Mouse (Mus musculus) MEL (cell line): Measurements from ENCODE around the gene H2-DMa. TPM values are rescaled to one million over a fixed set of nuclear protein-coding genes. Genes with fewer than 3 reads are reported as not detected.
A peak's percentile ranks its signal among the peaks of the same experiment; 100 is the strongest.

Experiments used
- DNase-seq: peaks from one replicate; pipeline ENCODE4 v3.0.0; 2011; ENCODE audit warnings: low read depth, low spot score
- H3K27ac ChIP-seq: 2 replicates; pipeline ENCODE4 v1.5.1; 2012; ENCODE audit warnings: low read depth, mild to moderate bottlenecking, control low read depth, low read length, moderate library complexity; ENCODE audit not compliant: control insufficient read depth
- H3K27me3 ChIP-seq, 2 experiments: fragments of 150-350 bp in 1 of 2; sonication (generic) in 1 of 2; 2 replicates each; pipeline ENCODE4 v1.6.1; 2012; ENCODE audit warnings: low read length in 2 of 2, mild to moderate bottlenecking in 2 of 2, improper control_type of control experiment in 1 of 2, moderate library complexity in 1 of 2; ENCODE audit not compliant: insufficient read depth in 2 of 2, control insufficient read depth in 1 of 2
- H3K36me3 ChIP-seq, 2 experiments: 2 replicates each; pipeline ENCODE4 v1.6.1; 2012 to 2014; ENCODE audit warnings: low read length in 2 of 2, improper control_type of control experiment in 1 of 2, inconsistent platforms in 1 of 2, mild to moderate bottlenecking in 1 of 2; ENCODE audit not compliant: insufficient read depth in 2 of 2, control insufficient read depth in 1 of 2
- H3K4me1 ChIP-seq, 2 experiments: fragments of 150-350 bp in 1 of 2; sonication (generic) in 1 of 2; 2 replicates each; pipeline ENCODE4 v1.6.1; 2012; ENCODE audit warnings: low read length in 2 of 2, improper control_type of control experiment in 1 of 2, mild to moderate bottlenecking in 1 of 2; ENCODE audit not compliant: insufficient read depth in 2 of 2, control insufficient read depth in 1 of 2
- H3K4me3 ChIP-seq, 2 experiments: fragments of 150-350 bp in 1 of 2; sonication (generic) in 1 of 2; 2 replicates each; pipeline ENCODE4 v1.5.1; 2012; ENCODE audit warnings: low read depth in 2 of 2, low read length in 2 of 2, mild to moderate bottlenecking in 2 of 2, moderate library complexity in 2 of 2, control low read depth in 1 of 2, improper control_type of control experiment in 1 of 2; ENCODE audit not compliant: control insufficient read depth in 1 of 2, insufficient read depth in 1 of 2
- H3K79me2 ChIP-seq: 2 replicates; pipeline ENCODE4 v1.6.1; 2012; ENCODE audit warnings: mild to moderate bottlenecking, low read length, moderate library complexity; ENCODE audit not compliant: control insufficient read depth, poor library complexity, insufficient read depth
- H3K9ac ChIP-seq: 2 replicates; pipeline ENCODE4 v1.6.1; 2012; ENCODE audit warnings: low read depth, mild to moderate bottlenecking, control low read depth, low read length, moderate library complexity; ENCODE audit not compliant: control insufficient read depth, poor library complexity, severe bottlenecking
- H3K9me3 ChIP-seq: fragments of 150-350 bp; sonication (generic); replicated peaks from 2 replicates; pipeline ENCODE4 v1.6.1; 2012; ENCODE audit warnings: mild to moderate bottlenecking, low read length, improper control_type of control experiment, moderate library complexity; ENCODE audit not compliant: insufficient read depth
- BHLHE40 ChIP-seq: IDR thresholded peaks from 2 replicates; pipeline ENCODE4 v1.6.1; 2012; ENCODE audit warnings: low read depth, mild to moderate bottlenecking, inconsistent platforms, low read length, improper control_type of control experiment, borderline replicate concordance
- CHD1 ChIP-seq: IDR thresholded peaks from 2 replicates; pipeline ENCODE4 v1.6.1; 2012; ENCODE audit warnings: low read depth, mild to moderate bottlenecking, inconsistent platforms, low read length, improper control_type of control experiment
- CHD2 ChIP-seq: IDR thresholded peaks from 2 replicates; pipeline ENCODE4 v1.6.1; 2011; ENCODE audit warnings: low read length, improper control_type of control experiment
- CTCF ChIP-seq, 3 experiments: IDR thresholded peaks in 2 of 3; conservative IDR thresholded peaks in 1 of 3; 2 replicates each; pipeline ENCODE4 v1.5.1; 2011 to 2012; ENCODE audit warnings: low read length in 3 of 3, low read depth in 2 of 3, mild to moderate bottlenecking in 2 of 3, improper control_type of control experiment in 1 of 3, inconsistent platforms in 1 of 3, mixed read lengths in 1 of 3, moderate library complexity in 1 of 3; ENCODE audit not compliant: control insufficient read depth in 1 of 3, insufficient read depth in 1 of 3, poor library complexity in 1 of 3, severe bottlenecking in 1 of 3
- E2F4 ChIP-seq: IDR thresholded peaks from 2 replicates; pipeline ENCODE4 v1.6.1; 2011; ENCODE audit warnings: low read depth, low read length, improper control_type of control experiment, borderline replicate concordance
- ELF1 ChIP-seq: IDR thresholded peaks from 2 replicates; pipeline ENCODE4 v1.6.1; 2014; ENCODE audit warnings: low read depth, mild to moderate bottlenecking, inconsistent platforms, low read length, improper control_type of control experiment, moderate library complexity
- EP300 ChIP-seq, 2 experiments: IDR thresholded peaks; 2 replicates each; pipeline ENCODE4 v1.6.1; 2011; ENCODE audit warnings: improper control_type of control experiment in 2 of 2, low read length in 2 of 2, low read depth in 1 of 2, mild to moderate bottlenecking in 1 of 2
- ETS1 ChIP-seq: IDR thresholded peaks from 2 replicates; pipeline ENCODE4 v1.6.1; 2012; ENCODE audit warnings: low read depth, mild to moderate bottlenecking, inconsistent platforms, low read length, improper control_type of control experiment, moderate library complexity
- GABPA ChIP-seq: IDR thresholded peaks from 2 replicates; pipeline ENCODE4 v1.6.1; 2012; ENCODE audit warnings: low read depth, mild to moderate bottlenecking, inconsistent platforms, low read length, improper control_type of control experiment, moderate library complexity
- GATA1 ChIP-seq: IDR thresholded peaks from 2 replicates; pipeline ENCODE4 v1.6.1; 2011; ENCODE audit warnings: low read depth, low read length, improper control_type of control experiment
- HCFC1 ChIP-seq: IDR thresholded peaks from 2 replicates; pipeline ENCODE4 v1.6.1; 2012; ENCODE audit warnings: low read depth, mild to moderate bottlenecking, inconsistent platforms, low read length, improper control_type of control experiment, moderate library complexity
- JUND ChIP-seq: IDR thresholded peaks from 2 replicates; pipeline ENCODE4 v1.6.1; 2011; ENCODE audit warnings: low read depth, mild to moderate bottlenecking, improper control_type of control experiment, low read length
- KAT2A ChIP-seq: conservative IDR thresholded peaks from 2 replicates; pipeline ENCODE4 v1.6.1; 2012; ENCODE audit warnings: low read depth, low read length, improper control_type of control experiment, inconsistent platforms
- MAZ ChIP-seq: IDR thresholded peaks from 2 replicates; pipeline ENCODE4 v1.6.1; 2012; ENCODE audit warnings: low read depth, mild to moderate bottlenecking, inconsistent platforms, low read length, improper control_type of control experiment
- MXI1 ChIP-seq: IDR thresholded peaks from 2 replicates; pipeline ENCODE4 v1.6.1; 2011; ENCODE audit warnings: mild to moderate bottlenecking, low read depth, low read length, improper control_type of control experiment
- MYB ChIP-seq: IDR thresholded peaks from 2 replicates; pipeline ENCODE4 v1.6.1; 2011; ENCODE audit warnings: mild to moderate bottlenecking, low read depth, low read length, improper control_type of control experiment
- MYC ChIP-seq: IDR thresholded peaks from 2 replicates; pipeline ENCODE4 v1.6.1; 2011; ENCODE audit warnings: low read depth, mild to moderate bottlenecking, low read length, improper control_type of control experiment, moderate library complexity
- NELFE ChIP-seq: IDR thresholded peaks from 2 replicates; pipeline ENCODE4 v1.6.1; 2011; ENCODE audit warnings: low read depth, low read length, improper control_type of control experiment
- NRF1 ChIP-seq: IDR thresholded peaks from 2 replicates; pipeline ENCODE4 v1.6.1; 2014; ENCODE audit warnings: low read depth, mild to moderate bottlenecking, inconsistent platforms, low read length, improper control_type of control experiment, moderate library complexity; ENCODE audit not compliant: poor library complexity, insufficient read depth, severe bottlenecking
- POLR2A ChIP-seq, 2 experiments: IDR thresholded peaks; 2 replicates each; pipeline ENCODE4 v1.6.1; 2011 to 2012; ENCODE audit warnings: low read length in 2 of 2, mild to moderate bottlenecking in 2 of 2, control low read depth in 1 of 2, improper control_type of control experiment in 1 of 2, low read depth in 1 of 2, moderate library complexity in 1 of 2; ENCODE audit not compliant: control insufficient read depth in 1 of 2, insufficient read depth in 1 of 2, poor library complexity in 1 of 2
- POLR2AphosphoS5 ChIP-seq: IDR thresholded peaks from 2 replicates; pipeline ENCODE4 v1.6.1; 2012; ENCODE audit warnings: low read depth, borderline replicate concordance, mild to moderate bottlenecking, inconsistent platforms, low read length, moderate library complexity, mixed read lengths
- RAD21 ChIP-seq: IDR thresholded peaks from 2 replicates; pipeline ENCODE4 v1.6.1; 2011; ENCODE audit warnings: mild to moderate bottlenecking, low read depth, low read length, improper control_type of control experiment
- RCOR1 ChIP-seq: IDR thresholded peaks from 2 replicates; pipeline ENCODE4 v1.6.1; 2012; ENCODE audit warnings: low read depth, mild to moderate bottlenecking, inconsistent platforms, low read length, improper control_type of control experiment
- SIN3A ChIP-seq: IDR thresholded peaks from 2 replicates; pipeline ENCODE4 v1.6.1; 2012; ENCODE audit warnings: low read length, improper control_type of control experiment, inconsistent platforms
- TAL1 ChIP-seq: IDR thresholded peaks from 2 replicates; pipeline ENCODE4 v1.6.1; 2012; ENCODE audit warnings: mild to moderate bottlenecking, inconsistent platforms, low read length, moderate library complexity, mixed read lengths
- TBP ChIP-seq: IDR thresholded peaks from 2 replicates; pipeline ENCODE4 v1.8.0; 2011; ENCODE audit warnings: low read depth, low read length, improper control_type of control experiment
- TCF12 ChIP-seq: IDR thresholded peaks from 2 replicates; pipeline ENCODE4 v1.6.1; 2014; ENCODE audit warnings: low read depth, mild to moderate bottlenecking, inconsistent platforms, low read length, improper control_type of control experiment, moderate library complexity
- UBTF ChIP-seq: IDR thresholded peaks from 2 replicates; pipeline ENCODE4 v1.6.1; 2012; ENCODE audit warnings: low read depth, mild to moderate bottlenecking, inconsistent platforms, low read length, improper control_type of control experiment, moderate library complexity, borderline replicate concordance; ENCODE audit not compliant: insufficient read depth
- ZKSCAN1 ChIP-seq: IDR thresholded peaks from 2 replicates; pipeline ENCODE4 v1.6.1; 2012; ENCODE audit warnings: low read depth, mild to moderate bottlenecking, inconsistent platforms, low read length, improper control_type of control experiment, moderate library complexity
- ZNF384 ChIP-seq: IDR thresholded peaks from 2 replicates; pipeline ENCODE4 v1.6.1; 2012; ENCODE audit warnings: low read depth, mild to moderate bottlenecking, inconsistent platforms, low read length, improper control_type of control experiment
- polyA plus RNA-seq, 2 experiments: library from polyadenylated mRNA; stranded (reverse) in 1 of 2; unstranded in 1 of 2; fragments of >175 nt in 1 of 2; fragments of >200 nt in 1 of 2; gene quantifications; 2 replicates each; pipeline versions ENCODE4 v1.2.1 to v1.2.4; 2012; ENCODE audit warnings: low replicate concordance in 2 of 2, low read depth in 1 of 2; ENCODE audit not compliant: insufficient read length in 2 of 2, insufficient read depth in 1 of 2, missing spikeins in 1 of 2
- total RNA-seq: library from RNA; depleted of rRNA; stranded (reverse); fragments of 300-350 nt; gene quantifications from 2 replicates; pipeline ENCODE4 v1.2.3, GENCODE M21; 2012

H2-DMa gene
- total and polyA plus RNA-seq, 3 experiments = 38.3 to 38.7 TPM; not detected in 1

DNA sequence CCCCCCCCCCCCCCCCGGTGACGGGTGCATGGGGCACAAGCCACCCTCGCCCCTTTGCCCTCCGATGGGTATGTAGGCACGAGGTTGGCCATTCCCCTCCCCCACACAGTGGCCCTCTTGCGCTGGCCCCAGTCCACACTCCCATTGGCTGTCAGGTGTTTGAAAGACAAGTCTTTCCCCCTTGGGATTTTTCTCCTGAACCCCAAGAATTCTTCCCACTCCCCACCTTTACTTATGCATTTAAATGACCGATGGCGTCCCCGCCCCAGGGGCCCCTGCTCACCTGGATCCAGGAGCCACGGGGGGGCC is 2.5 kb downstream of the H2-DMa start:
- peak; percentile 85 for DNase-seq
- no peaks in the 10 kb centered on the region for H3K9me3 ChIP-seq
- peaks cover 67% of the 10 kb centered on the region for H3K79me2 ChIP-seq
- H3K4me3 ChIP-seq = peak overlapping the region; percentile 81 to 98
- peak overlapping the region; percentile 89 for H3K27ac ChIP-seq
- H3K27me3 ChIP-seq = no peaks in the 10 kb centered on the region
- H3K9ac ChIP-seq = peak overlapping the region; percentile 98
- H3K36me3 ChIP-seq = peaks cover 4% of the 10 kb centered on the region in 2 experiments
- TF ChIP-seq ZNF384 (no peak), POLR2A (IDR thresholded peaks at IDR 0.05; ENCODE audit: control insufficient read depth in 1 of 2, insufficient read depth in 1 of 2, low read depth in 1 of 2, low read length in 2 of 2, poor library complexity in 1 of 2) (peak in 1 of 2 experiments; percentile 29; a peak in 1 of 4 replicates), MYC (no peak), TAL1 (no peak), E2F4 (no peak), TBP (peak; percentile 62; the same call in 1 of the 2 replicates)
- H3K4me1 ChIP-seq = peaks cover 0 to 12% of the 10 kb centered on the region in 2 experiments; a peak in 2 of 4 replicates

DNA sequence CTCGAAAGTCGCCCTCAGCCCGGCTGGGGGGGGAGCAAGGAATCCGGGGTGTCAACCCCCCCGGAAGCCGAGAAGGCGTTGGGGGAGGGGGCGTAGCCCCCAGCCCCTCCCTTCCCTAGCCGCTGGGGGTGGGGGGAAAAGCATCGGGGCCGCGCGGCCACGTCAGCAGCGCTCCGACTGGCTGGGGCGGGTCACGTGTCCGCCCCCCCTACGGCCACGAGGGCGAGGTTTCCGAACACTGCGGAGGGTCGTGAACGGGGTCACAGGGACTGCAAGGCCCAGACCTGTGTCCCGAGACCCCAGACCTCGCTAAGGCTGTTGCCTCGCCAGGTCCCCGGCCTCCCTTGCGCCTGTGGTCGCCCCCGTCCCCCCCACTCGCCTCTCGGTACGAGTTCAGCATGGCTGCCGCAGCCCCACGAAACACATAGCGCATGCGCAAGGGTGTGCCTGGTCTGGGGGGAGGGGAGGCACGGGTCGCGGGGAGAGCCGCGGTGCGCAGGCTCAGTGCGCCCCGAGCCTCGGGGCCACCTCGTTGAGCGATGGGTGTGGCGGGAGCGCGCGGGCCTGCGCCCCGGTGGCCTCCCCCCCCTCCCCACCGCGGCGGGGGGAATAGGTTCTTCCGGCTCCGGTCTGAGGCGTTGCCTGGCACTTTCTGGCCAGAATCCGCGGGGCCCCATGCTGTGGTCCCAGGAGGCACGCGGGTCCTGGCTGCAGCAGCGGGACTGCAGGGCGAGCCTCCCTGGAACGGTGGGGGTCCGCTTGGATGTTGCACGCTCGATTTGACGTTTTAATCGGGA is 3.0 kb downstream of the H2-DMa start, which contains the start of gene Brd2:
TSS of gene Brd2 (minus strand) at position 447 of the 797 bp plus-strand sequence.
- H3K4me3 ChIP-seq = peak within 1 kb of the TSS; percentile 81 to 98
- H3K27me3 ChIP-seq = no peaks in the 10 kb centered on the region
- peaks cover 0 to 18% of the 10 kb centered on the region in 2 experiments; a peak in 2 of 4 replicates for H3K4me1 ChIP-seq
- H3K9ac ChIP-seq = peak within 1 kb of the TSS; percentile 98
- DNase-seq = peak; percentile 98
- no peaks in the 10 kb centered on the region for H3K9me3 ChIP-seq
- H3K36me3 ChIP-seq = peaks cover 3 to 6% of the 10 kb centered on the region in 2 experiments
- peak within 1 kb of the TSS; percentile 89 for H3K27ac ChIP-seq
- peaks cover 62% of the 10 kb centered on the region for H3K79me2 ChIP-seq
- TF ChIP-seq ETS1 (peak; percentile 61), ZKSCAN1 (no peak), JUND (no peak), KAT2A (no peak; the same call in 1 of the 2 replicates), ZNF384 (no peak), E2F4 (no peak), SIN3A (peak; percentile 49), MXI1 (peak; percentile 76; the same call in 1 of the 2 replicates), RAD21 (no peak), GABPA (no peak), TCF12 (peak; percentile 65), EP300 (IDR thresholded peaks at IDR 0.05; ENCODE audit: low read depth in 1 of 2, low read length in 2 of 2) (peak in 1 of 2 experiments; percentile 53; a peak in 2 of 4 replicates), GATA1 (no peak), TAL1 (no peak), RCOR1 (no peak), NELFE (peak; percentile 86), CTCF (IDR thresholded peaks at IDR 0.05 in 2 of 3, conservative IDR thresholded peaks at IDR 0.05 in 1 of 3; ENCODE audit: control insufficient read depth in 1 of 3, insufficient read depth in 1 of 3, low read depth in 2 of 3, low read length in 3 of 3, poor library complexity in 1 of 3, severe bottlenecking in 1 of 3) (no peak), POLR2AphosphoS5 (no peak), MYB (no peak), MAZ (peak; percentile 95), BHLHE40 (peak; percentile 84), CHD1 (no peak), NRF1 (peak; percentile 97), HCFC1 (peak; percentile 77), ELF1 (peak; percentile 78), CHD2 (no peak; the same call in none of the 2 replicates), UBTF (no peak), POLR2A (IDR thresholded peaks at IDR 0.05; ENCODE audit: control insufficient read depth in 1 of 2, insufficient read depth in 1 of 2, low read depth in 1 of 2, low read length in 2 of 2, poor library complexity in 1 of 2) (peak; percentile 74 to 80)
